Mouse (Mus musculus): ENCODE data around the gene Shoc2.
"Not testable (repeated sequence)": the region's sequence is repeated elsewhere in the genome, so short reads cannot be mapped to it uniquely, and the experiment has no call there.

Gene Shoc2

GRCm38 (mm10) chr19:53933050-53933449 lies 11.1 kb upstream of the Shoc2 start:
- no peak for DNase-seq (ENCODE audit: low spot score)

GRCm38 (mm10) chr19:53934046-53934445 lies 10.1 kb upstream of the Shoc2 start:
- no peak for DNase-seq (ENCODE audit: low spot score)

GRCm38 (mm10) chr19:53939467-53939866 lies 4.6 kb upstream of the Shoc2 start:
- no peak for DNase-seq (ENCODE audit: low spot score)

- DNase-seq (ENCODE audit: low spot score) = no peak
These were observed 3.0 kb upstream of the Shoc2 start for GRCm38 (mm10) chr19:53941139-53941538.

- no peak for DNase-seq (ENCODE audit: low spot score)
These were observed 1.8 kb upstream of the Shoc2 start for GRCm38 (mm10) chr19:53942342-53942741.

GRCm38 (mm10) chr19:53944786-53945169 lies 672 bp downstream of the Shoc2 start:
- DNase-seq (ENCODE audit: low spot score) = no peak

GRCm38 (mm10) chr19:53945171-53946042 lies 1.3 kb downstream of the Shoc2 start:
- DNase-seq (ENCODE audit: low spot score) = no peak

GRCm38 (mm10) chr19:53957513-53957912 lies 13.4 kb downstream of the Shoc2 start:
- DNase-seq (ENCODE audit: low spot score) = no peak

GRCm38 (mm10) chr19:53962511-53962910 lies 18.4 kb downstream of the Shoc2 start:
- no peak for DNase-seq (ENCODE audit: low spot score)

- DNase-seq (ENCODE audit: low spot score) = not testable (repeated sequence)
These were observed 20.2 kb downstream of the Shoc2 start for GRCm38 (mm10) chr19:53964347-53964746.

- no peak for DNase-seq (ENCODE audit: low spot score)
These were observed 21.0 kb downstream of the Shoc2 start for GRCm38 (mm10) chr19:53964910-53965633.

GRCm38 (mm10) chr19:53969226-53969625 lies 25.1 kb downstream of the Shoc2 start:
- no peak for DNase-seq (ENCODE audit: low spot score)

- DNase-seq (ENCODE audit: low spot score) = no peak
These were observed 27.8 kb downstream of the Shoc2 start for GRCm38 (mm10) chr19:53971938-53972337.

- DNase-seq (ENCODE audit: low spot score) = no peak
These were observed 29.6 kb downstream of the Shoc2 start for GRCm38 (mm10) chr19:53973656-53974055.

GRCm38 (mm10) chr19:53982041-53982440 lies 37.9 kb downstream of the Shoc2 start:
- DNase-seq (ENCODE audit: low spot score) = no peak

- DNase-seq (ENCODE audit: low spot score) = no peak
These were observed 39.2 kb downstream of the Shoc2 start for GRCm38 (mm10) chr19:53983336-53983735.

- DNase-seq (ENCODE audit: low spot score) = no peak
These were observed 40.5 kb downstream of the Shoc2 start for GRCm38 (mm10) chr19:53984628-53985027.

- no peak for DNase-seq (ENCODE audit: low spot score)
These were observed 46.4 kb downstream of the Shoc2 start for GRCm38 (mm10) chr19:53990538-53990937.

- DNase-seq (ENCODE audit: low spot score) = no peak
These were observed 49.8 kb downstream of the Shoc2 start for GRCm38 (mm10) chr19:53993860-53994259.

GRCm38 (mm10) chr19:53994276-53994675 lies 50.2 kb downstream of the Shoc2 start:
- DNase-seq (ENCODE audit: low spot score) = no peak

- DNase-seq (ENCODE audit: low spot score) = no peak
These were observed 66.9 kb downstream of the Shoc2 start for GRCm38 (mm10) chr19:54010973-54011372.

- DNase-seq (ENCODE audit: low spot score) = no peak
These were observed 70.9 kb downstream of the Shoc2 start for GRCm38 (mm10) chr19:54014999-54015398.

GRCm38 (mm10) chr19:54015503-54015902 lies 71.4 kb downstream of the Shoc2 start:
- DNase-seq (ENCODE audit: low spot score) = no peak

Data from layer of hippocampus, adult 9-10 months (tissue).